Mouse (Mus musculus): ENCODE measurements around the gene 5330417C22Rik.

GRCm38 (mm10) chr3:108489968-108490367 lies 46.4 kb downstream of the 5330417C22Rik start:
- TF ChIP-seq CTCF (IDR thresholded peaks at IDR 0.05; ENCODE audit: control insufficient read depth, insufficient read depth, insufficient read length) = no peak
- no peak for TF ChIP-seq MAX (IDR thresholded peaks at IDR 0.05)
- no peak for TF ChIP-seq USF1 (IDR thresholded peaks at IDR 0.05; ENCODE audit: low read depth)
- no peak for TF ChIP-seq MYOD1 (IDR thresholded peaks at IDR 0.05; ENCODE audit: control insufficient read depth, insufficient read length, low read depth)
- TF ChIP-seq MYOG (IDR thresholded peaks at IDR 0.05; ENCODE audit: control insufficient read depth, extremely low read depth, insufficient read length) = no peak
